Mouse (Mus musculus): ENCODE data around the gene Ptrh1. TPM values are rescaled to one million over a fixed set of nuclear protein-coding genes. Genes with fewer than 3 reads are reported as not detected.

Gene Ptrh1
- polyA plus RNA-seq, 1 experiment from 2014 or later = 5.6 TPM

GRCm38 (mm10) chr2:32759001-32759400 lies 16.6 kb upstream of the Ptrh1 start:
- 79% methylated on average over 2 of the region's 2 CpGs for WGBS
- Histone ChIP-seq H3K27me3 (ENCODE audit: control insufficient read depth, insufficient read depth, low read length) (no peaks in the 10 kb centered on the region), H3K36me3 (ENCODE audit: control insufficient read depth, insufficient read depth, low read length) (peaks cover 19% of the 10 kb centered on the region), H3K27ac (ENCODE audit: low read length) (no peak overlapping the region), H3K4me2 (replicated peaks; ENCODE audit: low read depth, low read length) (no peak overlapping the region), H3K9me3 (ENCODE audit: control insufficient read depth, low read depth, low read length) (no peaks in the 10 kb centered on the region), H3K4me3 (ENCODE audit: low read depth, low read length) (no peak overlapping the region), H3K4me1 (ENCODE audit: control insufficient read depth, insufficient read depth, low read length) (no peaks in the 10 kb centered on the region), H3K9ac (replicated peaks; ENCODE audit: low read depth, low read length) (no peak overlapping the region)
- no peak for ATAC-seq (ENCODE audit: insufficient number of reproducible peaks, insufficient read depth, low FRiP score, low read depth)

- ATAC-seq (ENCODE audit: insufficient number of reproducible peaks, insufficient read depth, low FRiP score, low read depth) = no peak
- no peaks in the 10 kb centered on the region for H3K27me3 ChIP-seq (ENCODE audit: control insufficient read depth, insufficient read depth, low read length)
- no peak overlapping the region for H3K9ac ChIP-seq (replicated peaks; ENCODE audit: low read depth, low read length)
- H3K4me1 ChIP-seq (ENCODE audit: control insufficient read depth, insufficient read depth, low read length) = no peaks in the 10 kb centered on the region
- no peak overlapping the region for H3K4me2 ChIP-seq (replicated peaks; ENCODE audit: low read depth, low read length)
- no peak overlapping the region for H3K4me3 ChIP-seq (ENCODE audit: low read depth, low read length)
- no peak overlapping the region for H3K27ac ChIP-seq (ENCODE audit: low read length)
- H3K9me3 ChIP-seq (ENCODE audit: control insufficient read depth, low read depth, low read length) = no peaks in the 10 kb centered on the region
- H3K36me3 ChIP-seq (ENCODE audit: control insufficient read depth, insufficient read depth, low read length) = peaks cover 15% of the 10 kb centered on the region
- 88% methylated on average over 14 of the region's 14 CpGs for WGBS
Observed at GRCm38 (mm10) chr2:32761361-32761760, 14.2 kb upstream of the Ptrh1 start.

GRCm38 (mm10) chr2:32761859-32762258 lies 13.7 kb upstream of the Ptrh1 start:
- ATAC-seq (ENCODE audit: insufficient number of reproducible peaks, insufficient read depth, low FRiP score, low read depth) = no peak
- WGBS = 87% methylated on average over 4 of the region's 4 CpGs
- no peaks in the 10 kb centered on the region for H3K4me1 ChIP-seq (ENCODE audit: control insufficient read depth, insufficient read depth, low read length)

GRCm38 (mm10) chr2:32763353-32763752 lies 12.2 kb upstream of the Ptrh1 start:
- Histone ChIP-seq H3K36me3 (ENCODE audit: control insufficient read depth, insufficient read depth, low read length) (peaks cover 15% of the 10 kb centered on the region), H3K9ac (replicated peaks; ENCODE audit: low read depth, low read length) (no peak overlapping the region), H3K9me3 (ENCODE audit: control insufficient read depth, low read depth, low read length) (no peaks in the 10 kb centered on the region), H3K4me3 (ENCODE audit: low read depth, low read length) (no peak overlapping the region), H3K27ac (ENCODE audit: low read length) (no peak overlapping the region), H3K4me1 (ENCODE audit: control insufficient read depth, insufficient read depth, low read length) (no peaks in the 10 kb centered on the region), H3K27me3 (ENCODE audit: control insufficient read depth, insufficient read depth, low read length) (no peaks in the 10 kb centered on the region), H3K4me2 (replicated peaks; ENCODE audit: low read depth, low read length) (no peak overlapping the region)
- WGBS = 73% methylated on average over 3 of the region's 3 CpGs
- ATAC-seq (ENCODE audit: insufficient number of reproducible peaks, insufficient read depth, low FRiP score, low read depth) = no peak

More at GRCm38 (mm10) chr2:32761859-32762258, 13.7 kb upstream of the Ptrh1 start:
- H3K36me3 ChIP-seq (ENCODE audit: control insufficient read depth, insufficient read depth, low read length) = peaks cover 15% of the 10 kb centered on the region
- H3K9me3 ChIP-seq (ENCODE audit: control insufficient read depth, low read depth, low read length) = no peaks in the 10 kb centered on the region
- no peaks in the 10 kb centered on the region for H3K27me3 ChIP-seq (ENCODE audit: control insufficient read depth, insufficient read depth, low read length)
- no peak overlapping the region for H3K4me2 ChIP-seq (replicated peaks; ENCODE audit: low read depth, low read length)
- no peak overlapping the region for H3K9ac ChIP-seq (replicated peaks; ENCODE audit: low read depth, low read length)
- H3K4me3 ChIP-seq (ENCODE audit: low read depth, low read length) = no peak overlapping the region
- H3K27ac ChIP-seq (ENCODE audit: low read length) = no peak overlapping the region

GRCm38 (mm10) chr2:32767241-32767640 lies 8.3 kb upstream of the Ptrh1 start:
- no peaks in the 10 kb centered on the region for H3K9me3 ChIP-seq (ENCODE audit: control insufficient read depth, low read depth, low read length)
- WGBS = 76% methylated on average over 12 of the region's 12 CpGs
- no peak overlapping the region for H3K9ac ChIP-seq (replicated peaks; ENCODE audit: low read depth, low read length)
- H3K36me3 ChIP-seq (ENCODE audit: control insufficient read depth, insufficient read depth, low read length) = peaks cover 4% of the 10 kb centered on the region; the same call in 1 of the 2 replicates
- no peak overlapping the region for H3K4me2 ChIP-seq (replicated peaks; ENCODE audit: low read depth, low read length)
- no peaks in the 10 kb centered on the region for H3K27me3 ChIP-seq (ENCODE audit: control insufficient read depth, insufficient read depth, low read length)
- H3K4me1 ChIP-seq (ENCODE audit: control insufficient read depth, insufficient read depth, low read length) = no peaks in the 10 kb centered on the region
- no peak overlapping the region for H3K4me3 ChIP-seq (ENCODE audit: low read depth, low read length)
- H3K27ac ChIP-seq (ENCODE audit: low read length) = no peak overlapping the region
- ATAC-seq (ENCODE audit: insufficient number of reproducible peaks, insufficient read depth, low FRiP score, low read depth) = no peak

- no peak overlapping the region for H3K9ac ChIP-seq (replicated peaks; ENCODE audit: low read depth, low read length)
- H3K27me3 ChIP-seq (ENCODE audit: control insufficient read depth, insufficient read depth, low read length) = no peaks in the 10 kb centered on the region
- WGBS = 51% methylated on average over 19 of the region's 19 CpGs
- no peak for ATAC-seq (ENCODE audit: insufficient number of reproducible peaks, insufficient read depth, low FRiP score, low read depth)
- no peak overlapping the region for H3K4me2 ChIP-seq (replicated peaks; ENCODE audit: low read depth, low read length)
- no peaks in the 10 kb centered on the region for H3K4me1 ChIP-seq (ENCODE audit: control insufficient read depth, insufficient read depth, low read length)
- H3K4me3 ChIP-seq (ENCODE audit: low read depth, low read length) = no peak overlapping the region
- H3K27ac ChIP-seq (ENCODE audit: low read length) = no peak overlapping the region
- no peaks in the 10 kb centered on the region for H3K36me3 ChIP-seq (ENCODE audit: control insufficient read depth, insufficient read depth, low read length)
- H3K9me3 ChIP-seq (ENCODE audit: control insufficient read depth, low read depth, low read length) = no peaks in the 10 kb centered on the region
Observed at GRCm38 (mm10) chr2:32768661-32769285, 6.8 kb upstream of the Ptrh1 start.

GRCm38 (mm10) chr2:32769327-32770085 lies 6.1 kb upstream of the Ptrh1 start:
- no peak for ATAC-seq (ENCODE audit: insufficient number of reproducible peaks, insufficient read depth, low FRiP score, low read depth)
- H3K27ac ChIP-seq (ENCODE audit: low read length) = no peak overlapping the region
- H3K4me3 ChIP-seq (ENCODE audit: low read depth, low read length) = no peak overlapping the region
- no peak overlapping the region for H3K9ac ChIP-seq (replicated peaks; ENCODE audit: low read depth, low read length)
- no peaks in the 10 kb centered on the region for H3K36me3 ChIP-seq (ENCODE audit: control insufficient read depth, insufficient read depth, low read length)
- no peaks in the 10 kb centered on the region for H3K27me3 ChIP-seq (ENCODE audit: control insufficient read depth, insufficient read depth, low read length)
- H3K9me3 ChIP-seq (ENCODE audit: control insufficient read depth, low read depth, low read length) = no peaks in the 10 kb centered on the region
- no peaks in the 10 kb centered on the region for H3K4me1 ChIP-seq (ENCODE audit: control insufficient read depth, insufficient read depth, low read length)
- WGBS = 79% methylated on average over 5 of the region's 5 CpGs
- no peak overlapping the region for H3K4me2 ChIP-seq (replicated peaks; ENCODE audit: low read depth, low read length)

GRCm38 (mm10) chr2:32771886-32772285 lies 3.7 kb upstream of the Ptrh1 start:
- no peaks in the 10 kb centered on the region for H3K9me3 ChIP-seq (ENCODE audit: control insufficient read depth, low read depth, low read length)
- H3K4me3 ChIP-seq (ENCODE audit: low read depth, low read length) = no peak overlapping the region
- H3K27ac ChIP-seq (ENCODE audit: low read length) = no peak overlapping the region
- no peaks in the 10 kb centered on the region for H3K4me1 ChIP-seq (ENCODE audit: control insufficient read depth, insufficient read depth, low read length)
- 30% methylated on average over 12 of the region's 12 CpGs for whole genome bisulfite sequencing
- no peak for ATAC-seq (ENCODE audit: insufficient number of reproducible peaks, insufficient read depth, low FRiP score, low read depth)
- H3K36me3 ChIP-seq (ENCODE audit: control insufficient read depth, insufficient read depth, low read length) = no peaks in the 10 kb centered on the region
- H3K27me3 ChIP-seq (ENCODE audit: control insufficient read depth, insufficient read depth, low read length) = no peaks in the 10 kb centered on the region
- no peak overlapping the region for H3K9ac ChIP-seq (replicated peaks; ENCODE audit: low read depth, low read length)
- H3K4me2 ChIP-seq (replicated peaks; ENCODE audit: low read depth, low read length) = no peak overlapping the region
